Mouse (Mus musculus) ES-CJ7 (cell line): ENCODE results near the gene Brca2.

Source experiments
- DNase-seq: peaks from one replicate; pipeline ENCODE4 v3.0.0; 2011; ENCODE audit warnings: low read depth, low spot score

Brca2 gene

GRCm38 (mm10) chr5:150598202-150599119 is 76.0 kb downstream of the Brca2 start:
- DNase-seq, result no peak

GRCm38 (mm10) chr5:150599301-150600294 is 77.2 kb downstream of the Brca2 start:
- DNase-seq, result no peak

GRCm38 (mm10) chr5:150600554-150601440 is 78.4 kb downstream of the Brca2 start:
- no peak for DNase-seq

- DNase-seq, result no peak
Observed at GRCm38 (mm10) chr5:150601441-150602230, 79.2 kb downstream of the Brca2 start.

GRCm38 (mm10) chr5:150606131-150606530 is 83.7 kb downstream of the Brca2 start:
- no peak for DNase-seq

GRCm38 (mm10) chr5:150607631-150608030 is 85.2 kb downstream of the Brca2 start:
- no peak for DNase-seq

GRCm38 (mm10) chr5:150611136-150611535 is 88.7 kb downstream of the Brca2 start:
- DNase-seq, result no peak

- DNase-seq, result no peak
Observed at GRCm38 (mm10) chr5:150611697-150612096, 89.3 kb downstream of the Brca2 start.

GRCm38 (mm10) chr5:150614054-150614453 is 91.6 kb downstream of the Brca2 start:
- DNase-seq, result no peak

- no peak for DNase-seq
Observed at GRCm38 (mm10) chr5:150616216-150616615, 93.8 kb downstream of the Brca2 start.

GRCm38 (mm10) chr5:150616731-150617130 is 94.3 kb downstream of the Brca2 start:
- DNase-seq, result no peak

- DNase-seq, result no peak
Observed at GRCm38 (mm10) chr5:150618599-150619355, 96.3 kb downstream of the Brca2 start.
